Mouse (Mus musculus): ENCODE data around the gene Tmem143. TPM values are rescaled to one million over a fixed set of nuclear protein-coding genes. Genes with fewer than 3 reads are reported as not detected.
A peak's percentile ranks its signal among the peaks of the same experiment; 100 is the strongest.

Tmem143 gene
- polyA plus RNA-seq, 1 experiment: 42.0 TPM

DNA sequence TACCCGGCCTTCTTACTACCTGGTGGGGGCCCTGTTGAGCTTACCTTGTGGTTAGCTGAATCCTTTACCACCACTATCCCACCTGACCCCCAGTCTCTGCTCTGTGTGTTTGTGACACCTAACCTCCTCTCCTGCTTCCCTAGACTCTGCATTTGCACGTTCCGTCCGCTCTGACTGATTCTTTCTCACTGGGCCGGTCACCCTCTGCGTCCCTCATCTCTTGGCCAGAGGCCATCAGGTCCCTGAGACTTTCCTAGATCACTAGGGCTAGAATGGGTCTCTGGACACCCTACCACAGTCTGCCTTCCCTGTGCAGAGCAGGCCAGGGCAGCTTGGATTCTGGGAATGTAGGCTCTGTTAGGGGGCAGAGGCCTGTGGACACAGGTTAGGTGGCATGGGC lies 17.3 kb downstream of the Tmem143 start:
- 79% methylated on average over 6 of the region's 6 CpGs for WGBS
- DNase-seq: no peak
- Histone ChIP-seq H3K4me1 (ENCODE audit: control insufficient read depth, insufficient read depth, low read length) (no peaks in the 10 kb centered on the region), H3K27me3 (ENCODE audit: control insufficient read depth, insufficient read depth, low read length) (no peaks in the 10 kb centered on the region), H3K4me3 (replicated peaks; ENCODE audit: insufficient read depth, low read depth, low read length) (no peak overlapping the region), H3K27ac (ENCODE audit: insufficient read depth, low read length) (no peak overlapping the region)
- TF ChIP-seq CTCF (IDR thresholded peaks at IDR 0.05; ENCODE audit: borderline replicate concordance, insufficient read depth, low read depth, low read length) (no peak), POLR2A (IDR thresholded peaks at IDR 0.05; ENCODE audit: borderline replicate concordance, insufficient read depth, low read length) (no peak)

DNA sequence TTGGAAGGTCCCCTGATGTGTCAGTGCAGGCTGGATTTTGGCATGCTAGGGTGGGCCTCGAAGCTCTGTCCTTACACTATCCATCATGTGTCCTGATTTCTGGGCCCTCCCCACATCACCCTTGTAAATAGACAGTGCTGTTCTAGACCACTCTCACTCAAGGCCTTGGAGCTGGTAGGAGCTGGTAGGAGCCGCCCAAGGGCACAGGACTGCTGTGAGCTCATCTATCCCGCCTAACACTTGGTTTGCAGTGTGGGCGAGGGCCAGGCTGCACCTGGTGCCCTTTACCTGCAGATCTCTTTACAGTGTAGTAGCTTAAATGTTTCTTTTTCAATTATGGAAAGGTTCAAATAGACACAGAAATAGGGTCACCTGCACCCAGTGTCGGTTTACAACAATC lies 18.3 kb downstream of the Tmem143 start:
- no peak overlapping the region for H3K4me3 ChIP-seq (replicated peaks; ENCODE audit: insufficient read depth, low read depth, low read length)
- no peaks in the 10 kb centered on the region for H3K4me1 ChIP-seq (ENCODE audit: control insufficient read depth, insufficient read depth, low read length)
- TF ChIP-seq CTCF (IDR thresholded peaks at IDR 0.05; ENCODE audit: borderline replicate concordance, insufficient read depth, low read depth, low read length): no peak
- no peak for TF ChIP-seq POLR2A (IDR thresholded peaks at IDR 0.05; ENCODE audit: borderline replicate concordance, insufficient read depth, low read length)
- no peak overlapping the region for H3K27ac ChIP-seq (ENCODE audit: insufficient read depth, low read length)
- 87% methylated on average over 5 of the region's 5 CpGs for WGBS
- H3K27me3 ChIP-seq (ENCODE audit: control insufficient read depth, insufficient read depth, low read length): no peaks in the 10 kb centered on the region
- no peak for DNase-seq

DNA sequence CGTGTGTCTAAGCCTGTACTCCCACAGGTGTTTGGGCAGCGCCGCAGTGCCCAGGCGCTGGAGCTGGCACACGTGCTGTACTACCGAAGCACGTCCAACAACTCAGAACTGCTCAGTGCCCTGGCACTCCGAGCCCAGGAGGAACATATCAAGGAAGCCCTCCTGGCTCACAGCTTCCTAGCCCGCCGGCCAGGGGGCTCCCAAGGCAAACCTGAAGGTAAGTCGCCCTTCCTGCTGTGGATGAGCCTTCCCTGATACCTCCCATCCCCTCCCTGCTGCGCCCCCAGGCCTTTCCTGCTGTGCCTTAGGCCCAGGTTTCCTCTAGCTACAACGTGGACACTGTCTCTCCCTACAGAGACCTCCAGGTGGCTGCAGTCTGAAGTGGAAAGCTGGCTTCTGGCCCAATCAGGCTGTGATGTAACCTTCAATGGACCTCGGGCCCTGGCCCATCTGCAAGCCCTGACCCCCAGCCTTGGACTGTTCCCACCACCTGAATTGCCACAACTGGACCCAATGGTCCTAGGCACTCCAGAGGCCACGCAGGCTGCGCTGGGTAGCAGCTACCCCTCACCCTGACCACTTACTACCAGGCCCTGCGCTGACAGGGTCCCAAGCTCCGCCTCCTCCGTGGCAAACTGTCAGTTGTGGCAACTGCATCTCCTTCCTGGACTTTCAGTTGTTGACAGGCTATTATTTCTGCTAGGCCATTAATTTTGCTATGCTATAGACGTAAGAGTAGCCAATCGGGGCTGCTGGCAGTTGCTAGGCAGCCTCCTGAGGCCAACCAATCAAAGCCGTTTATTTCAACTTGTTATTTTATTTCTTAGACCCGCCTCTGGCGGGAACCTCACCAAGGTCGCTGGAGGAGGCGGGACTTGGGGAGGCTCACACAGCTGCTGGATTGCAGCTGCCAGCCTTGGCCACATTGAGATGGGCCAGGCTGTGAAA lies 19.6 kb downstream of the Tmem143 start:
- Histone ChIP-seq H3K27ac (ENCODE audit: insufficient read depth, low read length) (peak overlapping the region; percentile 10; the same call in 1 of the 2 replicates), H3K27me3 (ENCODE audit: control insufficient read depth, insufficient read depth, low read length) (no peaks in the 10 kb centered on the region), H3K4me3 (replicated peaks; ENCODE audit: insufficient read depth, low read depth, low read length) (peak overlapping the region; percentile 11), H3K4me1 (ENCODE audit: control insufficient read depth, insufficient read depth, low read length) (no peaks in the 10 kb centered on the region)
- DNase-seq: peak in 1 of 2 experiments; percentile 27
- WGBS: 34% methylated on average over 26 of the region's 26 CpGs
- TF ChIP-seq POLR2A (IDR thresholded peaks at IDR 0.05; ENCODE audit: borderline replicate concordance, insufficient read depth, low read length): no peak
- no peak for TF ChIP-seq CTCF (IDR thresholded peaks at IDR 0.05; ENCODE audit: borderline replicate concordance, insufficient read depth, low read depth, low read length)

DNA sequence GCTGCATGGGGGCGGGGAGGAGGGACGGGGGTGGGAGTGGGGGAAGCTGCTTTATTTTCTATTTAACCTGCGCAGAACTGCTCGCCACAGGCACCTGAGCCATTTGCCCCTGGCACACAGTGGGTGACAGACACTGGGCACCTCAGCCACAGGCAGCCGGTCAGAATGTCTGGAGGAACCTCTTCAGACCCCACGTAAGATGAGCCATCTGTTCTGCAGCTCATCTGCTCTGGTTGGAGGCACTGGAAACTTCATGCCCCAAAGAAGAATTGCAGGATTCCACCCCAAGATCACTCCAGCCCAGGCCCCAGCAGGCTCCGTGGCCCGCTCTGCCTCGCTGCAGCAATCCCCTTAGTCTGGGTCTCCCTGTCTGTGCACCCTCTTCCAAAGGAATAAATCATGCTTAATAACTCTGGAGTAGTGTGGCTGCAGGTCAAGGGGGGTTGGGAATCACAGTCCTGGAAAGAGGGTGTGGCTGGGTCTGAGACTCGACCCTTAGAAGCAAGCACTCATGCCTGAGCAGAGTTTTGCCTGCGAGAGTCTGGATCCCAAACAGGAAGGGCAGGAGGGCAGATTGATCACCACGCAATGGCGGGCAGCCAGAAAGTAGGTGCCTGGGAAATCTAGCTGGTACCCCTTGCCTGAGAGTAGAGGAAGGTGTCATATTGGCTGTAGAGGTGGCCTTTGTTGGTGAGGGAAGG lies 20.4 kb downstream of the Tmem143 start:
- Histone ChIP-seq H3K4me3 (replicated peaks; ENCODE audit: insufficient read depth, low read depth, low read length) (no peak overlapping the region), H3K27ac (ENCODE audit: insufficient read depth, low read length) (no peak overlapping the region)

DNA sequence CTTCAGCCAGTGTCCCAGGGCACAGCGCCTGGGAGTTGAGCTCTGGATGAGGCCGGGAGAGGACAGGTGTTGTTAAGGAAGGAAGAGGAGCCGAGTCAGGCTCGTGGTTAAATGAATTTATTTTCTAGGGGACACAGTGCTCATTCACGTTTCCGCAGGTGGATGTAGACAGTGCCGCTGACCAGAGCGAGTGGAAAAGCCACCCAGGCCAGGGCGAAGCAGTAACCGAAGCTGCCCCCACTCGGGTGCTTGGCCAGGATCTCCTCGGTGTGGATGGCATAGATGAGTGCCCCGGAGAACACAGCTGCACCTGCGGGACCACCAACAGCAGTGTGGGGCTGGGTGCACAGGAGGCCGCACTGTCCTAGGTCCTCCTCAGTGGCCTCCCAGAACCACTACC lies 21.2 kb downstream of the Tmem143 start:
- Histone ChIP-seq H3K27me3 (ENCODE audit: control insufficient read depth, insufficient read depth, low read length) (no peaks in the 10 kb centered on the region), H3K4me3 (replicated peaks; ENCODE audit: insufficient read depth, low read depth, low read length) (no peak overlapping the region), H3K4me1 (ENCODE audit: control insufficient read depth, insufficient read depth, low read length) (no peaks in the 10 kb centered on the region), H3K27ac (ENCODE audit: insufficient read depth, low read length) (no peak overlapping the region)
- no peak for TF ChIP-seq POLR2A (IDR thresholded peaks at IDR 0.05; ENCODE audit: borderline replicate concordance, insufficient read depth, low read length)
- TF ChIP-seq CTCF (IDR thresholded peaks at IDR 0.05; ENCODE audit: borderline replicate concordance, insufficient read depth, low read depth, low read length): no peak
- 58% methylated on average over 15 of the region's 15 CpGs for WGBS
- DNase-seq: no peak

More for the DNA sequence above, 20.4 kb downstream of the Tmem143 start:
- TF ChIP-seq POLR2A (IDR thresholded peaks at IDR 0.05; ENCODE audit: borderline replicate concordance, insufficient read depth, low read length) (no peak), CTCF (IDR thresholded peaks at IDR 0.05; ENCODE audit: borderline replicate concordance, insufficient read depth, low read depth, low read length) (no peak)
- no peaks in the 10 kb centered on the region for H3K27me3 ChIP-seq (ENCODE audit: control insufficient read depth, insufficient read depth, low read length)
- WGBS: 44% methylated on average over 13 of the region's 13 CpGs
- no peak for DNase-seq
- H3K4me1 ChIP-seq (ENCODE audit: control insufficient read depth, insufficient read depth, low read length): no peaks in the 10 kb centered on the region

DNA sequence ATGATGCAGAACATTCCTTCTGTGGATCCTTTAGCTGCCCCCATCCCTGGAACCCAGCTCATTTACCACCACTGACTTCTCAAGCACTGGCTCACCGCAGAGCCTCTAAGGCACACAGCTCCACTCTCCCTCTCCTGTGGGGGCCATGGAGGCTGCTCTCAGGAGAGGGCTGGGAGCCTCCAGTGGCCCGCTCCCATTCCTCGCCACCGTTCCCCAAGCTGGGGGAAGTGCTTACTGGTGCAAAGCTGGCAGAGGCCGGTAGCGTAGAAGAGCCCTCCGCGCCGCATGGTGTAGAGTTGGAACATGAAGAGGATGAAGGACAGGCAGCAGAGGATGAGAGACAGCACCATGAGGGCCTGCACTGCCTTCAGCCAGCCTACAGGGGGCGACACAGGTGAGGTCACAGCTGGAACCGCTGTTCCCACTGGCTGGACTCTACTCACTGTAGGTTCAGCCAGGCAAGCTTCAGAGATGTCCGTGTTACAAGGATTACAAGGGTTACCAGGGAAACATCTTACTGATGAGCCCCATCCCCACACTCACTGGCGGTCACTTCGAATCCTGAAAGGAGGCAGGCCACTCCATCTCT lies 22.4 kb downstream of the Tmem143 start:
- Histone ChIP-seq H3K4me3 (replicated peaks; ENCODE audit: insufficient read depth, low read depth, low read length) (no peak overlapping the region), H3K27me3 (ENCODE audit: control insufficient read depth, insufficient read depth, low read length) (no peaks in the 10 kb centered on the region), H3K4me1 (ENCODE audit: control insufficient read depth, insufficient read depth, low read length) (no peaks in the 10 kb centered on the region), H3K27ac (ENCODE audit: insufficient read depth, low read length) (no peak overlapping the region)
- 67% methylated on average over 14 of the region's 14 CpGs for WGBS
- DNase-seq: no peak
- TF ChIP-seq POLR2A (IDR thresholded peaks at IDR 0.05; ENCODE audit: borderline replicate concordance, insufficient read depth, low read length) (no peak), CTCF (IDR thresholded peaks at IDR 0.05; ENCODE audit: borderline replicate concordance, insufficient read depth, low read depth, low read length) (peak; percentile 36)

DNA sequence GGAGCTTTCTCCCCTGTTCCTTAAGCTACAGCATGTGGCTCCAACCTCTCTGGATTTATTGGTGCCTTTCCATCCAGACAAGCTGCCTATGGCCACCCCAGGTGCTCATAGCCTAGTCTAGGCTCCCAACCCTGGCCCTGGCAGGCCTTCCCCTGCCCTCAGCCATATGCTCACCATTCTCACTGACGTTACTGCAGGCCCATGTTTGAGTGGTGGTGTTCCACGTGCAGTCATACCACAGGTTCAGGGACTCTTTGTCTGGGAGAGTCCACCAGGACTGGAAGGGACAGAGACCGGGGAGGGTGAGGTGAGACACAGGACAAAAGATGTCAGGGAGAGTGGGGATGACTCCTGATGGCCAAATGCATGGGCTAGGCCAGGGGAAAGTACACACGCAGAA lies 23.0 kb downstream of the Tmem143 start:
- DNase-seq: no peak
- no peak overlapping the region for H3K4me3 ChIP-seq (replicated peaks; ENCODE audit: insufficient read depth, low read depth, low read length)
- WGBS: 48% methylated on average over 4 of the region's 4 CpGs
- TF ChIP-seq CTCF (IDR thresholded peaks at IDR 0.05; ENCODE audit: borderline replicate concordance, insufficient read depth, low read depth, low read length) (no peak), POLR2A (IDR thresholded peaks at IDR 0.05; ENCODE audit: borderline replicate concordance, insufficient read depth, low read length) (no peak)
- no peaks in the 10 kb centered on the region for H3K27me3 ChIP-seq (ENCODE audit: control insufficient read depth, insufficient read depth, low read length)
- no peaks in the 10 kb centered on the region for H3K4me1 ChIP-seq (ENCODE audit: control insufficient read depth, insufficient read depth, low read length)
- H3K27ac ChIP-seq (ENCODE audit: insufficient read depth, low read length): no peak overlapping the region
